Mouse (Mus musculus) retina, embryonic 14.5 days (tissue): ENCODE data around the gene Gm1140.
"Not testable (repeated sequence)": the region's sequence is repeated elsewhere in the genome, so short reads cannot be mapped to it uniquely, and the experiment has no call there.

Experiments
- DNase-seq: peaks from one replicate; pipeline ENCODE4 v3.0.0-alpha.2; 2015; ENCODE audit warnings: low spot score

Gene Gm1140

GRCm38 (mm10) chrX:67693462-67693861, at the start of gene Gm1140:
Gene Gm1140 (minus strand): TSS chrX:67693562.
- DNase-seq = not testable (repeated sequence)

- DNase-seq = not testable (repeated sequence)
Measured at GRCm38 (mm10) chrX:67695398-67695797, 2.0 kb upstream of the Gm1140 start, which contains the start of gene Gm14692. Gene Gm14692 (plus strand): TSS chrX:67695698.
